Mouse (Mus musculus): ENCODE data around the gene Pin1. TPM values are rescaled to one million over a fixed set of nuclear protein-coding genes. Genes with fewer than 3 reads are reported as not detected.
A peak's percentile ranks its signal among the peaks of the same experiment; 100 is the strongest.

Gene Pin1
- total RNA-seq, 1 experiment, result 66.6 TPM

DNA sequence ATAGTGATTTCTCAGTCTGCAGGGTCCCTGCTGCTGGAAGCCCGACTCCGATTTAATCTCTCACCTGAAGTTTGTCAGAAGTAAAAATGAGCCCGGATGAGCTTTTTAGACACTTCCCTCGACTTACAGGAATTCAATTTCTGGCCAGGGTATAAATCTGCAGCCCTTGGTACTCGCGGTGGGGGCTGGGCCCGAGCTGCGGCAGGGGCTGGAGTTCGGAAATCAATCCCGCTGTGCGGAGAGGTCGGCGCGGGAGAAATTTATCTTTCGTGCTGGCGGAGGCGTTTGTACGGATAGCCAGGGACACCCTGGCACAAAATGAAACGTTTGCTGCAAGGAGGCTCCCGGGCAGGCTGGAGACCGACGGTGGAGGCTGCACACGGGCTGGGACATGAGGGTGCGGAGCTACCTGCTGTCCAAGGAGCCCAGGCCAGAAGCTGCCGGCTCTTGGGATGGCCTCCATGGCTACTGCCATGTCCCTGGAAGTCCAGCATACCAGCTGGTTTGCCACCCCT is 42.9 kb downstream of the Pin1 start:
- no peaks in the 10 kb centered on the region; a peak in 1 of 4 replicates for H3K4me1 ChIP-seq (ENCODE audit: control insufficient read depth in 2 of 2, insufficient read depth in 2 of 2, low read length in 2 of 2, poor library complexity in 1 of 2)
- H3K9ac ChIP-seq (ENCODE audit: insufficient read depth, low read depth, low read length, poor library complexity, severe bottlenecking), result peak overlapping the region; percentile 56; the same call in 1 of the 2 replicates
- no peaks in the 10 kb centered on the region for H3K9me3 ChIP-seq (ENCODE audit: control insufficient read depth, insufficient read depth, low read depth, low read length)
- H3K4me3 ChIP-seq (ENCODE audit: insufficient read depth in 1 of 2, low read depth in 1 of 2, low read length in 2 of 2, poor library complexity in 1 of 2, severe bottlenecking in 1 of 2), result peak overlapping the region; percentile 39 to 63
- in situ Hi-C loops (cut with MboI; ENCODE audit: low sequenced_read_pairs in 2 of 2, unreplicated experiment in 2 of 2), result no loop called here
- H3K36me3 ChIP-seq (ENCODE audit: control insufficient read depth, insufficient read depth, low read length, poor library complexity, severe bottlenecking), result no peaks in the 10 kb centered on the region
- TF ChIP-seq ZC3H11A (IDR thresholded peaks at IDR 0.05; ENCODE audit: borderline replicate concordance, low read depth, low read length), result no peak
- TF ChIP-seq MAFK (IDR thresholded peaks at IDR 0.05; ENCODE audit: insufficient read depth, low read depth, low read length), result no peak
- TF ChIP-seq ZNF384 (IDR thresholded peaks at IDR 0.05; ENCODE audit: low read depth, low read length), result no peak
- TF ChIP-seq HCFC1 (IDR thresholded peaks at IDR 0.05; ENCODE audit: borderline replicate concordance, insufficient read depth, low read length), result no peak
- TF ChIP-seq CHD2 (IDR thresholded peaks at IDR 0.05; ENCODE audit: low read depth, low read length), result no peak
- H3K27ac ChIP-seq (ENCODE audit: insufficient read depth, low read depth, low read length, poor library complexity, severe bottlenecking), result no peak overlapping the region
- DNase-seq (ENCODE audit: low read depth, low spot score), result no peak

GRCm38 (mm10) chr9:20696107-20696712 is 44.3 kb downstream of the Pin1 start:
- Histone ChIP-seq H3K4me3 (ENCODE audit: insufficient read depth in 1 of 2, low read depth in 1 of 2, low read length in 2 of 2, poor library complexity in 1 of 2, severe bottlenecking in 1 of 2) (no peak overlapping the region), H3K27ac (ENCODE audit: insufficient read depth, low read depth, low read length, poor library complexity, severe bottlenecking) (no peak overlapping the region), H3K9ac (ENCODE audit: insufficient read depth, low read depth, low read length, poor library complexity, severe bottlenecking) (no peak overlapping the region), H3K36me3 (ENCODE audit: control insufficient read depth, insufficient read depth, low read length, poor library complexity, severe bottlenecking) (no peaks in the 10 kb centered on the region), H3K9me3 (ENCODE audit: control insufficient read depth, insufficient read depth, low read depth, low read length) (no peaks in the 10 kb centered on the region), H3K4me1 (ENCODE audit: control insufficient read depth in 2 of 2, insufficient read depth in 2 of 2, low read length in 2 of 2, poor library complexity in 1 of 2) (no peaks in the 10 kb centered on the region; a peak in 1 of 4 replicates)
- in situ Hi-C loops (cut with MboI; ENCODE audit: low sequenced_read_pairs in 2 of 2, unreplicated experiment in 2 of 2), result no loop called here
- no peak for DNase-seq (ENCODE audit: low read depth, low spot score)
- TF ChIP-seq HCFC1 (IDR thresholded peaks at IDR 0.05; ENCODE audit: borderline replicate concordance, insufficient read depth, low read length) (no peak), ZNF384 (IDR thresholded peaks at IDR 0.05; ENCODE audit: low read depth, low read length) (no peak), ZC3H11A (IDR thresholded peaks at IDR 0.05; ENCODE audit: borderline replicate concordance, low read depth, low read length) (no peak), MAFK (IDR thresholded peaks at IDR 0.05; ENCODE audit: insufficient read depth, low read depth, low read length) (no peak), CHD2 (IDR thresholded peaks at IDR 0.05; ENCODE audit: low read depth, low read length) (no peak)

DNA sequence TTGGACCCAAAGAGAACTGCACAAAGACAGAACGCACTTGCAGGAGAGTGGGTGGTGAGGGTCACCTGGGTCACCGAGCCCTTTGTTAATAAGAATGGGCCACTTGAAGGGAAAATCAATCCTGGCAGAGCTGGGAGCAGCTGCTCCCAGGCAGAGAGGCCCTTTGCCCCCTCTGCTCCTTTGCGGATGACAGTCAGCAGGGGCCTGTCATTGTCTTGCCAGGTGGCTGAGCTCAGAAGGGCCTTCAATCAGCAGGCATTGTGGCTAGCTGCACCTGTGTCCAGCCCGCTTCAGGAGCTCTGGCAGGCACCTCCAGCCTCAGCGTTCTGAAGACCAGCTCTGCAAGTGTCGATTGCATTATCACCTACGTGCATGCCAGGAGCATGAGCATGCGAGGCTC is 45.6 kb downstream of the Pin1 start:
- Histone ChIP-seq H3K4me3 (ENCODE audit: insufficient read depth in 1 of 2, low read depth in 1 of 2, low read length in 2 of 2, poor library complexity in 1 of 2, severe bottlenecking in 1 of 2) (no peak overlapping the region), H3K4me1 (ENCODE audit: control insufficient read depth in 2 of 2, insufficient read depth in 2 of 2, low read length in 2 of 2, poor library complexity in 1 of 2) (no peaks in the 10 kb centered on the region; a peak in 1 of 4 replicates)
- no peak for DNase-seq (ENCODE audit: low read depth, low spot score)

DNA sequence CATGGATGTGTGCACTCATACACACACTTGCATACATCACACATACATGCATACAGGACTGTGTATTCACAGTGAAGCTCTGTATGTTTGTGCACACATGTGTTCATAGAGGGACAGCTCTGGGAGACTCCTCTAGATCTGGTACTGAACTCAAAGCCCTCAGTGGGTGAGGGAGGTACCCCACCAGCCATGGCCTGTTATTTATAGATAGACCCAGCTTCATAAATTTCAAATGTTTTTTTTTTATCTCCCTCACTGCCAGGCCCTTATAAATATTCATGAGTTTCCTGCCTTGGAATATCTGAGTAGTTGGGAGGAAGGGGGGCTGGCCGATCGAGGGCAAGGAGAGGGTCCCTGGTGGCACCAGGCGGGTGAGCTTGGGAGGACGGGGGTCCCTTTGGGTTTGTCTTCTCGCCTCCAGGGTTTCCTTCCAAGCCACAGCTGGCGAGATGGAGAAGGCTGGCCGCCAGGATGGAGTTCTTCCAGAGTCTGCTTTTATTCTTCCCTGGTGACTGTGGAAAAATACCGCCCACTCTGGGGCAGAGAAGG is 52.0 kb downstream of the Pin1 start:
- Histone ChIP-seq H3K9ac (ENCODE audit: insufficient read depth, low read depth, low read length, poor library complexity, severe bottlenecking) (no peak overlapping the region), H3K36me3 (ENCODE audit: control insufficient read depth, insufficient read depth, low read length, poor library complexity, severe bottlenecking) (no peaks in the 10 kb centered on the region), H3K9me3 (ENCODE audit: control insufficient read depth, insufficient read depth, low read depth, low read length) (no peaks in the 10 kb centered on the region), H3K27ac (ENCODE audit: insufficient read depth, low read depth, low read length, poor library complexity, severe bottlenecking) (no peak overlapping the region), H3K4me3 (ENCODE audit: insufficient read depth in 1 of 2, low read depth in 1 of 2, low read length in 2 of 2, poor library complexity in 1 of 2, severe bottlenecking in 1 of 2) (no peak overlapping the region), H3K4me1 (ENCODE audit: control insufficient read depth in 2 of 2, insufficient read depth in 2 of 2, low read length in 2 of 2, poor library complexity in 1 of 2) (no peaks in the 10 kb centered on the region)
- in situ Hi-C loops (cut with MboI; ENCODE audit: low sequenced_read_pairs in 2 of 2, unreplicated experiment in 2 of 2), result no loop called here
- no peak for TF ChIP-seq HCFC1 (IDR thresholded peaks at IDR 0.05; ENCODE audit: borderline replicate concordance, insufficient read depth, low read length)
- no peak for TF ChIP-seq MAFK (IDR thresholded peaks at IDR 0.05; ENCODE audit: insufficient read depth, low read depth, low read length)
- no peak for TF ChIP-seq ZC3H11A (IDR thresholded peaks at IDR 0.05; ENCODE audit: borderline replicate concordance, low read depth, low read length)
- no peak for TF ChIP-seq CHD2 (IDR thresholded peaks at IDR 0.05; ENCODE audit: low read depth, low read length)
- no peak for TF ChIP-seq ZNF384 (IDR thresholded peaks at IDR 0.05; ENCODE audit: low read depth, low read length)
- DNase-seq (ENCODE audit: low read depth, low spot score), result no peak

More for the DNA sequence above, 45.6 kb downstream of the Pin1 start:
- Histone ChIP-seq H3K27ac (ENCODE audit: insufficient read depth, low read depth, low read length, poor library complexity, severe bottlenecking) (no peak overlapping the region), H3K9me3 (ENCODE audit: control insufficient read depth, insufficient read depth, low read depth, low read length) (no peaks in the 10 kb centered on the region), H3K9ac (ENCODE audit: insufficient read depth, low read depth, low read length, poor library complexity, severe bottlenecking) (no peak overlapping the region), H3K36me3 (ENCODE audit: control insufficient read depth, insufficient read depth, low read length, poor library complexity, severe bottlenecking) (no peaks in the 10 kb centered on the region)
- in situ Hi-C loops (cut with MboI; ENCODE audit: low sequenced_read_pairs in 2 of 2, unreplicated experiment in 2 of 2), result no loop called here
- TF ChIP-seq HCFC1 (IDR thresholded peaks at IDR 0.05; ENCODE audit: borderline replicate concordance, insufficient read depth, low read length) (no peak), ZC3H11A (IDR thresholded peaks at IDR 0.05; ENCODE audit: borderline replicate concordance, low read depth, low read length) (no peak), MAFK (IDR thresholded peaks at IDR 0.05; ENCODE audit: insufficient read depth, low read depth, low read length) (no peak), CHD2 (IDR thresholded peaks at IDR 0.05; ENCODE audit: low read depth, low read length) (no peak)

All from ES-E14 (cell line).